Mouse (Mus musculus): Measurements from ENCODE around the gene Tmem52b. TPM values are rescaled to one million over a fixed set of nuclear protein-coding genes. Genes with fewer than 3 reads are reported as not detected.
"Not testable (repeated sequence)": the region's sequence is repeated elsewhere in the genome, so short reads cannot be mapped to it uniquely, and the experiment has no call there.

Gene Tmem52b
- not detected for total RNA-seq (2021)

- DNase-seq, result no peak
Observed at GRCm38 (mm10) chr6:129512367-129512766, at the start of gene Tmem52b. TSS of gene Tmem52b (plus strand) at chr6:129512555.

- no peak for DNase-seq
Observed at GRCm38 (mm10) chr6:129471386-129471785, 41.0 kb upstream of the Tmem52b start.

GRCm38 (mm10) chr6:129472627-129473026 lies 39.7 kb upstream of the Tmem52b start:
- DNase-seq, result no peak

GRCm38 (mm10) chr6:129476404-129477126 lies 35.8 kb upstream of the Tmem52b start:
- peak; percentile 10 for DNase-seq

GRCm38 (mm10) chr6:129480089-129480958 lies 32.0 kb upstream of the Tmem52b start:
- DNase-seq, result no peak

- no peak for DNase-seq
Observed at GRCm38 (mm10) chr6:129494924-129495323, 17.4 kb upstream of the Tmem52b start.

- no peak for DNase-seq
Observed at GRCm38 (mm10) chr6:129497345-129498218, 14.8 kb upstream of the Tmem52b start.

- DNase-seq, result not testable (repeated sequence)
Observed at GRCm38 (mm10) chr6:129499516-129499915, 12.8 kb upstream of the Tmem52b start.

GRCm38 (mm10) chr6:129503471-129503870 lies 8.9 kb upstream of the Tmem52b start:
- no peak for DNase-seq

GRCm38 (mm10) chr6:129507024-129507423 lies 5.3 kb upstream of the Tmem52b start, which contains the start of gene Olr1:
TSS of gene Olr1 (minus strand) at chr6:129507165.
- no peak for DNase-seq

GRCm38 (mm10) chr6:129510120-129510911 lies 2.0 kb upstream of the Tmem52b start:
- DNase-seq, result no peak

GRCm38 (mm10) chr6:129512868-129513267 lies 513 bp downstream of the Tmem52b start:
- DNase-seq, result no peak

GRCm38 (mm10) chr6:129513409-129513808 lies 1.1 kb downstream of the Tmem52b start:
- no peak for DNase-seq

GRCm38 (mm10) chr6:129514376-129514775 lies 2.0 kb downstream of the Tmem52b start:
- no peak for DNase-seq

GRCm38 (mm10) chr6:129515068-129515467 lies 2.7 kb downstream of the Tmem52b start:
- no peak for DNase-seq

- DNase-seq, result no peak
Observed at GRCm38 (mm10) chr6:129516388-129516787, 4.0 kb downstream of the Tmem52b start.

GRCm38 (mm10) chr6:129517752-129518408 lies 5.5 kb downstream of the Tmem52b start:
- DNase-seq, result peak; percentile 46

GRCm38 (mm10) chr6:129526069-129526468 lies 13.7 kb downstream of the Tmem52b start:
- DNase-seq, result no peak

- no peak for DNase-seq
Observed at GRCm38 (mm10) chr6:129527416-129527815, 15.1 kb downstream of the Tmem52b start.

- no peak for DNase-seq
Observed at GRCm38 (mm10) chr6:129529605-129530004, 17.2 kb downstream of the Tmem52b start.

GRCm38 (mm10) chr6:129530261-129530660 lies 17.9 kb downstream of the Tmem52b start:
- no peak for DNase-seq

Measured in heart, postnatal 4 days (tissue).